Mouse (Mus musculus) G1E (cell line): ENCODE measurements around the gene Actl10. TPM values are rescaled to one million over a fixed set of nuclear protein-coding genes. Genes with fewer than 3 reads are reported as not detected.

Experiments used
- ATAC-seq: 2 replicates; pipeline ENCODE4 v1.8.0; 2016; ENCODE audit warnings: mild to moderate bottlenecking; ENCODE audit not compliant: insufficient number of reproducible peaks, poor library complexity, low FRiP score, severe bottlenecking; ENCODE audit errors: extremely low read depth
- DNase-seq: peaks from one replicate; pipeline ENCODE4 v3.0.0; 2012; ENCODE audit warnings: low spot score
- H3K27me3 ChIP-seq: 2 replicates; pipeline ENCODE4 v1.6.1; 2012; ENCODE audit warnings: mild to moderate bottlenecking, low read length, inconsistent platforms; ENCODE audit not compliant: insufficient read depth
- H3K36me3 ChIP-seq: replicated peaks from 2 replicates; pipeline ENCODE3; 2012; ENCODE audit warnings: mild to moderate bottlenecking, inconsistent platforms
- H3K4me1 ChIP-seq: 2 replicates; pipeline ENCODE4 v1.6.1; 2012; ENCODE audit warnings: low read depth, low read length, inconsistent platforms, mixed read lengths; ENCODE audit not compliant: insufficient read depth
- H3K4me3 ChIP-seq: 2 replicates; pipeline ENCODE4 v1.5.1; 2012; ENCODE audit warnings: low read depth, mild to moderate bottlenecking, inconsistent platforms, low read length, moderate library complexity, mixed read lengths
- H3K9me3 ChIP-seq: replicated peaks from 2 replicates; pipeline ENCODE4 v1.6.1; 2012; ENCODE audit warnings: inconsistent platforms
- CTCF ChIP-seq: IDR thresholded peaks from 2 replicates; pipeline ENCODE4 v1.5.1; 2012; ENCODE audit warnings: low read depth, low read length, inconsistent platforms, mixed read lengths
- GATA1 ChIP-seq: IDR thresholded peaks from 2 replicates; pipeline ENCODE4 v1.6.1; 2012; ENCODE audit warnings: borderline replicate concordance, low read length, inconsistent platforms, mixed read lengths
- GATA2 ChIP-seq: IDR thresholded peaks from 2 replicates; pipeline ENCODE4 v1.6.1; 2012; ENCODE audit warnings: low read depth, low read length, inconsistent platforms, borderline replicate concordance
- POLR2AphosphoS5 ChIP-seq: IDR thresholded peaks from 2 replicates; pipeline ENCODE4 v1.6.1; 2012; ENCODE audit warnings: low read depth, low read length, inconsistent platforms; ENCODE audit not compliant: insufficient replicate concordance
- TAL1 ChIP-seq: conservative IDR thresholded peaks from 2 replicates; pipeline ENCODE4 v1.6.1; 2012; ENCODE audit warnings: low read depth, low read length, inconsistent platforms, mixed read lengths
- polyA plus RNA-seq: library from polyadenylated mRNA; stranded (reverse); fragments of >175 nt; gene quantifications from 2 replicates; pipeline ENCODE4 v1.2.3, GENCODE M21; 2012
- total RNA-seq, 2 experiments: library from RNA; stranded (forward) in 1 of 2; stranded (reverse) in 1 of 2; fragments of 200-1000 nt in 1 of 2; fragments of >200 nt in 1 of 2; fragmentation: Nextera tagmentation in 1 of 2; gene quantifications; 2 replicates each; pipeline ENCODE4 v1.2.3; 2014 to 2017

Actl10 gene
- total and polyA plus RNA-seq, 3 experiments, result 0.22 to 0.53 TPM; not detected in 1

DNA sequence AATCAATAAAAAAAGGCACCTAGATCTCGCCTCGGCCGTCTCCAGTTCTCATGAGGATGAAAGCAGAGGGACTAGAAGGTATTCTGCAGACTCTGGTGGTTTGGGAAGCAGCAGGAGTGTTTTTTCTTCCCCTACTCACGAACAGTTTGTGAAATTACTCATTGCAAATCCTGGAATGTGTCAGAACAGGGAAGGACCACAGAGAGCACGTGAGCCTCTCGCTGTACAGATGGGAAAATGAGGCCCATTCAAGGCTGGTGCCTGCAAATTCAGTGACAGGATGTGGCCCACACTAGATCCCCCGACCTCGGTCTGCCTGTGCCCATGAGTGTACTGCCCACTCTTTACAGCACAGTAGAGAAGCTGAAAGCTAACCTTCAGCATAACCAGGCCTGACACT is 20.4 kb downstream of the Actl10 start:
- H3K4me1 ChIP-seq, result peaks cover 58% of the 10 kb centered on the region
- ATAC-seq, result no peak
- H3K36me3 ChIP-seq, result peaks cover 15% of the 10 kb centered on the region
- no peaks in the 10 kb centered on the region; the same call in 1 of the 2 replicates for H3K27me3 ChIP-seq
- H3K9me3 ChIP-seq, result no peaks in the 10 kb centered on the region
- DNase-seq, result no peak
- H3K4me3 ChIP-seq, result no peak overlapping the region
- no peak for TF ChIP-seq POLR2AphosphoS5
- no peak for TF ChIP-seq CTCF
- TF ChIP-seq GATA2, result no peak
- TF ChIP-seq TAL1, result no peak
- TF ChIP-seq GATA1, result no peak

GRCm38 (mm10) chr2:154572996-154573395 is 21.4 kb downstream of the Actl10 start:
- Histone ChIP-seq H3K27me3 (no peaks in the 10 kb centered on the region; the same call in 1 of the 2 replicates), H3K4me1 (peaks cover 55% of the 10 kb centered on the region), H3K9me3 (no peaks in the 10 kb centered on the region), H3K36me3 (peaks cover 8% of the 10 kb centered on the region), H3K4me3 (no peak overlapping the region)
- ATAC-seq, result no peak
- DNase-seq, result no peak
- TF ChIP-seq POLR2AphosphoS5, result no peak
- TF ChIP-seq GATA1, result no peak
- TF ChIP-seq CTCF, result no peak
- no peak for TF ChIP-seq GATA2
- no peak for TF ChIP-seq TAL1

GRCm38 (mm10) chr2:154574271-154574670 is 22.7 kb downstream of the Actl10 start:
- Histone ChIP-seq H3K36me3 (no peaks in the 10 kb centered on the region), H3K4me3 (no peak overlapping the region), H3K27me3 (no peaks in the 10 kb centered on the region; the same call in 1 of the 2 replicates), H3K4me1 (peaks cover 43% of the 10 kb centered on the region), H3K9me3 (no peaks in the 10 kb centered on the region)
- no peak for DNase-seq
- no peak for ATAC-seq
- TF ChIP-seq POLR2AphosphoS5, result no peak
- TF ChIP-seq GATA1, result no peak
- no peak for TF ChIP-seq CTCF
- TF ChIP-seq GATA2, result no peak
- TF ChIP-seq TAL1, result no peak

- no peaks in the 10 kb centered on the region; the same call in 1 of the 2 replicates for H3K27me3 ChIP-seq
- H3K9me3 ChIP-seq, result no peaks in the 10 kb centered on the region
- peaks cover 27% of the 10 kb centered on the region for H3K4me1 ChIP-seq
- DNase-seq, result no peak
- no peak overlapping the region for H3K4me3 ChIP-seq
- ATAC-seq, result no peak
- no peak for TF ChIP-seq TAL1
- no peak for TF ChIP-seq CTCF
- no peaks in the 10 kb centered on the region for H3K36me3 ChIP-seq
These were observed 25.5 kb downstream of the Actl10 start for GRCm38 (mm10) chr2:154576876-154577743.

GRCm38 (mm10) chr2:154577744-154578067 is 26.1 kb downstream of the Actl10 start:
- Histone ChIP-seq H3K4me3 (no peak overlapping the region), H3K4me1 (peaks cover 28% of the 10 kb centered on the region), H3K36me3 (no peaks in the 10 kb centered on the region), H3K27me3 (no peaks in the 10 kb centered on the region; the same call in 1 of the 2 replicates), H3K9me3 (no peaks in the 10 kb centered on the region)
- no peak for ATAC-seq
- TF ChIP-seq CTCF, result no peak
- no peak for TF ChIP-seq GATA1
- TF ChIP-seq GATA2, result no peak
- TF ChIP-seq POLR2AphosphoS5, result no peak
- no peak for TF ChIP-seq TAL1
- no peak for DNase-seq

GRCm38 (mm10) chr2:154580586-154580985 is 29.0 kb downstream of the Actl10 start:
- ATAC-seq, result no peak
- H3K4me1 ChIP-seq, result peaks cover 40% of the 10 kb centered on the region
- no peak for DNase-seq
- no peaks in the 10 kb centered on the region for H3K36me3 ChIP-seq
- H3K27me3 ChIP-seq, result no peaks in the 10 kb centered on the region; the same call in 1 of the 2 replicates
- no peak for TF ChIP-seq POLR2AphosphoS5
- no peak for TF ChIP-seq CTCF
- TF ChIP-seq GATA1, result no peak
- no peak for TF ChIP-seq TAL1
- TF ChIP-seq GATA2, result no peak
- no peak overlapping the region for H3K4me3 ChIP-seq
- no peaks in the 10 kb centered on the region for H3K9me3 ChIP-seq

DNA sequence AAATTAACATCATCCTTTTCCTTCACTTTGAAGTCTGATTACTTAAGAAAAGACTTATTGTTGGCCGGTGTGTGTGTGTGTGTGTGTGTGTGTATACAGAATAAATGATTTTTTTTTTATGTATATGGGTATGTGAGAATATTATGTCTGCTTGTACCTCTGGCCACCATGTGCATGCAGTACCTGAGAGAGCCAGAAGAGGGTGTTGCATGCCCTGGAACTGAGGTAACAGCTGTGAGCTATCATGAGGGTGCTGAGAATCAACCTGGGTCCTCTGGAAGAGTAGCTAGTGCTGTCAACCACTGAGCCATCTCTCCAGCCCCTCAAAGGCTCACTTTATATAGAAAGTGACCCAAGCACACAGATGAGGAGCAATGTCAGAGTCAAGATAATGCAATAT is 29.8 kb downstream of the Actl10 start:
- no peak for DNase-seq
- Histone ChIP-seq H3K4me1 (peaks cover 40% of the 10 kb centered on the region), H3K9me3 (no peaks in the 10 kb centered on the region), H3K4me3 (no peak overlapping the region), H3K36me3 (peaks cover 4% of the 10 kb centered on the region), H3K27me3 (no peaks in the 10 kb centered on the region; the same call in 1 of the 2 replicates)
- no peak for TF ChIP-seq POLR2AphosphoS5
- TF ChIP-seq GATA2, result no peak
- no peak for TF ChIP-seq TAL1
- no peak for TF ChIP-seq CTCF
- TF ChIP-seq GATA1, result no peak
- ATAC-seq, result no peak
